Mouse (Mus musculus): ENCODE measurements around the gene Ice2. TPM values are rescaled to one million over a fixed set of nuclear protein-coding genes. Genes with fewer than 3 reads are reported as not detected.
A peak's percentile ranks its signal among the peaks of the same experiment; 100 is the strongest.

Ice2 gene
- polyA plus RNA-seq, 3 experiments from 2014 or later: 11.1 to 22.0 (median 21.5) TPM

- no peak for ATAC-seq
Measured at GRCm38 (mm10) chr9:69419476-69419875, 21.8 kb downstream of the Ice2 start.

DNA sequence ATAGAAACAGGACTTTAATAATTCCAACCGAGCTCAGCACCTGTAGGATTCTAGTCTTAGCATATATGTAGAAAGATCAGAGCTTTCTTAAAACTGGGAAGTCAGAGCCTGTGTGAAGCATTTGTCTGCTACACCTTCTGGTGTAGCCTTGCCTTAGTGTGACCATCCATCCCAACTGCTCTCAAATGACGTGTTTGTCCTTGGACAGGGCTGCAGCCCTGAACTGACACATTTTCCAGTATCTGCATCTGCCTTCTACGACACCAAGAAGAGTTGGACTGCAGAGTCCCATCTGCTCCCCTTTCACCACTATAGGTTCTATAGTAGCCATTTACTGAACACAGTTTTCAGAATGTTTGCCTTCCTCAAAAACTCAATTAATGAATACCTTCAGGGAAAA lies 32.8 kb downstream of the Ice2 start:
- no peak for ATAC-seq

- no peak for ATAC-seq
Measured at GRCm38 (mm10) chr9:69431863-69432555, 34.3 kb downstream of the Ice2 start.

DNA sequence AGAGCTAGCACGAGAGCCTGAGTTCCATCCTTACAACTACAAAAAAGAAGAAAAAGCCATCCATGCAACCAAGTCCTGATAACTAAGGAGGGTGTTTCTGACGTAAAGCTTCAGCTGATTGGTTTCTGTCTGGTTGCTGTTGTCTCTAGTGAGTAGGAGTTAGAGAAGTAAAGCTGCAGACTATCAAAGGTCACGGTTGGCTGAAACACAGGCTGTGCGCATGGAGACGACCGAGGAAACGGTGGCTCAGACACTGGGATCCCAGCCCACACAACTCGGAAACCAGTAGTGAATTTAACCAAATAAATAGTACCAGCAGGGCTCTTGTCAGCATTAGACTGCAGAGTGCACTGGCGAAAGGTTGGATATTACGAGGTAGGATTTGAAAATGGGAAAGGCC lies 37.5 kb downstream of the Ice2 start:
- ATAC-seq: no peak

DNA sequence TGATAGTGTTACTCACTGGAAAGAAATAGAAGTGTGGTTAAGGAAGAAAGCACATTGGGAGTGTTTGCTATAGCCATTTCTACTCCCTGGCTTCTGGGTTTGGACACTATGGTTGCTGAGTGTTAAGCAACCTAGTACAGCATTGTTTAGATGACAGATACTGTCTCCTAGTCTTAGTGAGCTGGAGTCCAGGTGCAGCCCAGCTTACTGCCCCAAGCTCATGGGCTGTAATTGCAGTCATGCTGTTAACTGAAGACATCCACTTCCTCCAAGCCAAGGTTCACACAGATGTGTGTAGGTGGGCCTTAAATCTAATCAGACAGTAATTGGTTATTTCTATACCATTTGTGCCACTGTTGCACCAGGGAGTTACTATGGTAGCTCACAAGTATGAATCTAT lies 38.0 kb downstream of the Ice2 start:
- ATAC-seq: no peak

- ATAC-seq: no peak
Measured at GRCm38 (mm10) chr9:69439805-69440357, 42.2 kb downstream of the Ice2 start.

DNA sequence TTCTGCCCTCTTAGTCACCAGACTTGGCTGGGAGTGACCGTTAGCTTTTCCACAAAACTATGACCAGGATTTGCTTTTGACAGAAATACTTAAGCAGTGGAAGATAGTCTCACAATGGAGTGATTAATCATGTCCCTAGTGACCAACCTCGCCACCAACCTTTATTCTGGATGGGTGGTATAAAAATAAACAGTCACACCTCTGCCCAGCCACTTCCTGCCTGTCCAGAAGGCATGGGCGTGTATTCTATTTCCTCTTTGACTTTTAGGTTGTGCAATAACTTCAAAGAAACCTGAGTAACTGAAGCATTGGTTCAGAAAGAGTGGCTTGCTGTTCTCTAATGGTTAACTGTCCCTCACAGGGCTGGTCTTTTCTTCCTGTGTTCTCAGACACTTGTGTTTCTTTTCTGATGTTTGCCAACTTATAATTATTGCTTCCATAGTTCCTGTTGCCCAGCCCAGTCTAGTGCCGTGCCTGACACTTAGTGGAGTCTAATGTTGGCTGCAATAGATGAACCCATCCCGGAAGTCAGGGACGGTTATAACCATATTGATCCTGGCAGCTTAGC lies 44.8 kb downstream of the Ice2 start:
- ATAC-seq: peak; percentile 70

DNA sequence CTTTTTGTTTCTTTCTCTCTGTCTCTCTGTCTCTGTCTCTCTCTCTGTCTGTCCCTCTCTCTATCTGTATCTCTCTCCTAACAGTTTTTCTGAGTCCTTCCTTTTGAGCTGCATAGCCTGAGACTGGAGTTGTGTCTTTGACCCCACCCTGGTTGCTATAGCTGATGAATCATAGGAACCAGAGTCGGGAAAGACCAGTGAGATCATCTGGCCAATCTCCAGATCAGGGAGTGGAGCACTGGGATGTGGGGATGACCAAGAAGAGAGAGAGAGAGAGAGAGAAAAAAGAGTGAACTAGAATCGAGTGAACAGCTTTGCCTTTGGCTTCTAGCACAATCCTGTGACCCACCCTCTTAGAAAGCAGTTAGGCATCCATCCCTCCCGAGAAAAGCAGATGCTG lies 45.5 kb downstream of the Ice2 start:
- ATAC-seq: no peak

- no peak for ATAC-seq
Measured at GRCm38 (mm10) chr9:69448801-69449200, 51.1 kb downstream of the Ice2 start.

GRCm38 (mm10) chr9:69450636-69451035 lies 52.9 kb downstream of the Ice2 start:
- ATAC-seq: no peak

DNA sequence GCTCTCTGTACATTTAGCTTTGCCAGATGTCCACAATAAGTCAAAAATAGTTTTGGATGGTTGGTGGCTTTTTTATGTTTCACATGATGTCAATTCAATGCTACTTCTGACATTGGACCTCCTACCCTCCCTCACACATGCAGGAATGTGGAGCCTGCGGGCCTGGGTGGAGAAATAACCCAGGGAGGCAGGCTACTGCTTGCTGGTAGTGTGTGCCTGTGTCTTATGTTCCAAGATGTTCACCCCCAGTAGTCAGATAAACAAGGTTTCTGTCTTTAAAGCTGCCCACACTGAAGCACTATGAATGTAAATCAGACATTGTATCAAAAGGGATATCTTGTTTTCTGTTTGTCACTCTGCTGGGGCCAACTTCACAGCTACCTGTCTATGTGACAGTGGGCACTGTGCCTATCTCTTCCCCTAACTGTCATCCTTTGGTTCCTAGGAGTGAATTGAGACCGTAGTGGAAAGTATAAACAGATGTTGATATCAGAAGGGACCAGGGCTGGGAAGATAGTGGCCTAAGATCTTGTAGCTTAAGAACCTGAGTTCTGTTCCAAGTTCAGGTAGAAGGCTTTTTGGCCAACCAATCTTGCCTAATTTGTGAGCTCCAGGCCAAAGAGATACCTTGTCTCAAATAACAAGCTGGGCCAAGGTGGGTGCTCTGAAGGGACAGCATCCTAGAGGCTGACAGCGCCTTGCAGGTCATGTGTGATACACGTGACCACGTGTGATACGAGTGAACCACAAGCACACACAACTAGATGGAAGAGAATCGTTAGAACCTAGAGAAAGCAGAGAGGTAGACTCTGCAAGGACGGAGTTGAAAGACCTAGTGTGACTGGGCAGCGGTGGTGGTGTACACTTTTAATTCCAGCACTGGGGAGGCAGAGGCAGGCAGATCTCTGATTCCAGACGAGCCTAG lies 54.4 kb downstream of the Ice2 start:
- ATAC-seq: no peak

- peak; percentile 64 for ATAC-seq
Measured at GRCm38 (mm10) chr9:69453066-69453900, 55.6 kb downstream of the Ice2 start, which contains the start of gene Anxa2. TSS of gene Anxa2 (plus strand) at chr9:69453620.

GRCm38 (mm10) chr9:69453901-69454666 lies 56.4 kb downstream of the Ice2 start:
- peak; percentile 40 for ATAC-seq

- no peak for ATAC-seq
Measured at GRCm38 (mm10) chr9:69454691-69455090, 57.0 kb downstream of the Ice2 start.

- peak; percentile 55 for ATAC-seq
Measured at GRCm38 (mm10) chr9:69455391-69455790, 57.7 kb downstream of the Ice2 start.

- ATAC-seq: no peak
Measured at GRCm38 (mm10) chr9:69456406-69457075, 58.8 kb downstream of the Ice2 start.

GRCm38 (mm10) chr9:69457143-69457542 lies 59.4 kb downstream of the Ice2 start:
- no peak for ATAC-seq

GRCm38 (mm10) chr9:69457747-69458625 lies 60.3 kb downstream of the Ice2 start:
- no peak for ATAC-seq

DNA sequence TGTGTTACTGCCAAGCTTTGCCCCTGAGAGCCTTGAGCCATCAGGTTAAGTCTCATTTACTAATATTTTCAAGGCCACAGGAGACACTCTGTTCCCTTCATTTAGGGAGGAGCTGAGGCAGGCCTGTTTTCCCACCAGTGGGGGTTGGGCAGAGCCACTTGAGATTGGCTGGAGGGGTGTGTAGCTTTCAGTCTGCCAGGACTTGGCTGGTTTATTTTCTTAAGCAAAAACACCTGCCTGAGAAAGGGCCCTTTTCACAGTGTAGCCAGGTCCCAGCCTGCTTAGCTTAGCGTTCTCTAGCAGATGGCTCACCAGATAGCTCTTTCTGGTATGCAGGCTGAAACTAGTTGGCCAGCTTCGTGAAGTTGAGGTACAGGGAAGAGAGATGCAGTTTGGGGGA lies 61.3 kb downstream of the Ice2 start:
- ATAC-seq: no peak

- no peak for ATAC-seq
Measured at GRCm38 (mm10) chr9:69459876-69460275, 62.2 kb downstream of the Ice2 start.

Measured in inflammation-experienced regulatory T-cells, adult 6 months (primary cell).